9 mouse cellular contexts compared by ENCODE assay signal in the genomic region with DNA sequence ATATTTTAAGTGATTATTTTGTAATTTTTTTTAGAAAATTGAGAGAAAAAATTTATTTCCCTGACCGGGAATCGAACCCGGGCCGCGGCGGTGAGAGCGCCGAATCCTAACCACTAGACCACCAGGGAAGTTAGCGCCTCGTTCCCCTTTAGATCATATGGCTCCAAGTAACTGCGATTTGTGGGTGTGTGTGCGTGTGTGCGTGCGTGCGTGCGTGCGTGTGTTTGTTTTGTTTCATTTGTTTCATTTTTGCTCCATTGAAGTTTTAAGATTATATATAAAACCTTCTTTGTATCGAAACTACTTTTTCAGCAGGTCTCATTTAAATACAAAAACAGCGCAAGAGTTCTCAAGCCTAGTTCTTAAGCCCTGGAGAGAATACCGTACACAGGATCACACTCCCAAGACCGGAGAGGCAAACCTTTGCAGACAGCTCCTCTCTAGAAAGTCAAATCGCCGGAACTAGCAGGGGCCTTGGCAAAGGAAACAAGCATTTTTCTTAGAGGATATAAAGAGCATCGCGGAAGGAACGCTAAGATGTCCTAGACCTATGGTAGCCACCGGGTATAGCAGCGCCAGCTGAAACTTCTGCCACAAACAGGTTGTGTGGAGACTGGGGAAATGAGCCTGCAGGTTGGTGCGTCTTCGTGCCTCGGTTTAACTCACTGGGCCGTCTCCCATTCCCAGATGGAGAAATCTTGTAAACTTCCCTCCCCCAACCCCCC. TPM values are rescaled to one million over a fixed set of nuclear protein-coding genes. Genes with fewer than 3 reads are reported as not detected.
DNase-seq lines count a peak whose midpoint lies in the region; ATAC-seq and TF ChIP-seq lines count a peak whose summit lies in the region.
"Had no signal": no experiment of that assay in that cellular context is flagged by ENCODE, and none has a peak within 500 bp of the region (broad histone marks: within the 10 kb centered on the region; RNA-seq: fewer than 3 reads in every experiment).

No protein-coding gene starts in this region.

- TF ChIP-seq POLR2A in CH12.LX (IDR thresholded peaks at IDR 0.05; ENCODE audit: low read depth, low read length) = no peak

- peak overlapping the region; percentile 64 to 98 (median 68) for H3K4me3 ChIP-seq in CH12.LX (replicated peaks in 1 of 3; ENCODE audit: low read depth in 2 of 3, low read length in 2 of 3, poor library complexity in 1 of 3)
- H3K4me3 ChIP-seq in forebrain, embryonic 11.5 days (ENCODE audit: low read depth, low read length) = peak overlapping the region; percentile 66
- H3K4me3 ChIP-seq in heart, postnatal 0 days (ENCODE audit: low read depth, low read length) = peak overlapping the region; percentile 61
- peak overlapping the region; percentile 75 for H3K4me3 ChIP-seq in liver, embryonic 16.5 days (ENCODE audit: low read depth, low read length)
- peak overlapping the region; percentile 68 for H3K4me3 ChIP-seq in neural tube, embryonic 12.5 days
- H3K4me3 ChIP-seq in stomach, postnatal 0 days (ENCODE audit: low read depth, low read length) = peak overlapping the region; percentile 74

- no peaks in the 10 kb centered on the region for H3K27me3 ChIP-seq in CH12.LX (replicated peaks)
- no peaks in the 10 kb centered on the region for H3K27me3 ChIP-seq in forebrain, embryonic 11.5 days (ENCODE audit: control insufficient read depth, insufficient read depth, low read length)
- no peaks in the 10 kb centered on the region for H3K27me3 ChIP-seq in heart, postnatal 0 days (ENCODE audit: control insufficient read depth, insufficient read depth, low read length)
- H3K27me3 ChIP-seq in liver, embryonic 16.5 days (ENCODE audit: control insufficient read depth, insufficient read depth, low read depth, low read length) = no peaks in the 10 kb centered on the region
- H3K27me3 ChIP-seq in neural tube, embryonic 12.5 days (replicated peaks) = no peaks in the 10 kb centered on the region
- no peaks in the 10 kb centered on the region for H3K27me3 ChIP-seq in stomach, postnatal 0 days (ENCODE audit: control insufficient read depth, insufficient read depth, low read length)

- TF ChIP-seq EP300 in CH12.LX (IDR thresholded peaks at IDR 0.05; ENCODE audit: low read length) = no peak
- no peak for TF ChIP-seq EP300 in heart, postnatal 0 days (IDR thresholded peaks at IDR 0.05; ENCODE audit: low read depth)
- TF ChIP-seq EP300 in stomach, postnatal 0 days (optimal IDR thresholded peaks at IDR 0.05) = peak; percentile 55

- dilution Hi-C loops in CH12.LX (cut with MboI; ENCODE audit: extremely low pct_ligation_motif_present, extremely low pct_unique_long_range_greater_than_20kb, low sequenced_read_pairs) = no loop called here

- DNase-seq in CH12.LX (ENCODE audit: extremely low read depth) = peak; percentile 90
- peak; percentile 86 for DNase-seq in c-Kit-positive CD71-positive TER-119-negative erythroid progenitor cells, embryonic 14.5 days (ENCODE audit: low read depth)
- peak; percentile 95 for DNase-seq in forebrain, embryonic 11.5 days (ENCODE audit: low spot score)
- DNase-seq in heart, postnatal 0 days (ENCODE audit: low spot score) = peak; percentile 62
- peak; percentile 92 for DNase-seq in kidney, postnatal 4 days
- peak; percentile 92 for DNase-seq in stomach, postnatal 0 days (ENCODE audit: low spot score)

- H3K4me2 ChIP-seq in CH12.LX (ENCODE audit: insufficient read depth, low read depth, poor library complexity, severe bottlenecking) = peak overlapping the region; percentile 97
- peak overlapping the region; percentile 82 for H3K4me2 ChIP-seq in forebrain, embryonic 11.5 days (ENCODE audit: low read depth, low read length, severe bottlenecking)
- H3K4me2 ChIP-seq in heart, postnatal 0 days (ENCODE audit: low read depth, low read length) = peak overlapping the region; percentile 89
- H3K4me2 ChIP-seq in liver, embryonic 16.5 days (ENCODE audit: low read depth, low read length) = peak overlapping the region; percentile 96
- peak overlapping the region; percentile 91 for H3K4me2 ChIP-seq in neural tube, embryonic 12.5 days (replicated peaks)
- H3K4me2 ChIP-seq in stomach, postnatal 0 days (replicated peaks; ENCODE audit: low read depth) = peak overlapping the region; percentile 81

- no peaks in the 10 kb centered on the region for H3K36me3 ChIP-seq in CH12.LX (replicated peaks in 1 of 2; ENCODE audit: control insufficient read depth in 1 of 2, insufficient read depth in 1 of 2, low read length in 1 of 2)
- no peaks in the 10 kb centered on the region for H3K36me3 ChIP-seq in forebrain, embryonic 11.5 days (ENCODE audit: control insufficient read depth, insufficient read depth, low read length)
- H3K36me3 ChIP-seq in heart, postnatal 0 days (replicated peaks; ENCODE audit: control insufficient read depth, insufficient read depth, low read length) = no peaks in the 10 kb centered on the region
- H3K36me3 ChIP-seq in liver, embryonic 16.5 days (ENCODE audit: control insufficient read depth, insufficient read depth) = no peaks in the 10 kb centered on the region
- no peaks in the 10 kb centered on the region for H3K36me3 ChIP-seq in neural tube, embryonic 12.5 days
- H3K36me3 ChIP-seq in stomach, postnatal 0 days (ENCODE audit: control insufficient read depth, insufficient read depth, low read length) = no peaks in the 10 kb centered on the region

- H3K79me2 ChIP-seq in CH12.LX (replicated peaks; ENCODE audit: control insufficient read depth, extremely low read depth, insufficient read depth, poor library complexity, severe bottlenecking) = no peaks in the 10 kb centered on the region

- WGBS in forebrain, embryonic 11.5 days = under 1% methylated on average over 32 of the region's 32 CpGs
- under 1% methylated on average over 32 of the region's 32 CpGs for WGBS in heart, postnatal 0 days
- WGBS in liver, embryonic 16.5 days (ENCODE audit: insufficient replicate concordance) = under 1% methylated on average over 32 of the region's 32 CpGs
- WGBS in neural tube, embryonic 12.5 days = 0% methylated on average over 32 of the region's 32 CpGs
- under 1% methylated on average over 32 of the region's 32 CpGs for WGBS in stomach, postnatal 0 days

- peak overlapping the region; percentile 79 for H3K9ac ChIP-seq in CH12.LX (ENCODE audit: insufficient read depth, low read depth)
- H3K9ac ChIP-seq in forebrain, embryonic 11.5 days (ENCODE audit: low read length) = peak overlapping the region; percentile 39
- H3K9ac ChIP-seq in heart, postnatal 0 days (replicated peaks; ENCODE audit: low read depth, low read length) = peak overlapping the region; percentile 60
- H3K9ac ChIP-seq in liver, embryonic 16.5 days (ENCODE audit: low read depth, low read length) = peak overlapping the region; percentile 71
- peak overlapping the region; percentile 52; the same call in 1 of the 2 replicates for H3K9ac ChIP-seq in neural tube, embryonic 12.5 days
- H3K9ac ChIP-seq in stomach, postnatal 0 days (ENCODE audit: low read length) = peak overlapping the region; percentile 23

- no peak for TF ChIP-seq CTCF in CH12.LX (conservative IDR thresholded peaks at IDR 0.05 in 1 of 2, IDR thresholded peaks at IDR 0.05 in 1 of 2; ENCODE audit: low read depth in 2 of 2, low read length in 2 of 2)
- TF ChIP-seq CTCF in heart, postnatal 0 days (IDR thresholded peaks at IDR 0.05; ENCODE audit: low read depth) = no peak
- no peak for TF ChIP-seq CTCF in stomach, postnatal 0 days (IDR thresholded peaks at IDR 0.05; ENCODE audit: low read depth)

- in situ Hi-C loops in CH12.LX (cut with MboI; ENCODE audit: low pct_ligation_motif_present, low pct_unique_long_range_greater_than_20kb, low sequenced_read_pairs) = loop anchor here (10.0 kb wide), 1 partner anchor 177 kb away; no protein-coding TSS in a partner anchor

- no peak for TF ChIP-seq RAD21 in CH12.LX (IDR thresholded peaks at IDR 0.05; ENCODE audit: low read depth, low read length)

- H3K27ac ChIP-seq in CH12.LX (ENCODE audit: insufficient read depth, low read depth) = peak overlapping the region; percentile 9; the same call in 1 of the 2 replicates
- H3K27ac ChIP-seq in forebrain, embryonic 11.5 days (ENCODE audit: low read depth, low read length) = no peak overlapping the region
- H3K27ac ChIP-seq in heart, postnatal 0 days (ENCODE audit: low read depth) = peak overlapping the region; percentile 91
- H3K27ac ChIP-seq in liver, embryonic 16.5 days (ENCODE audit: low read length) = peak overlapping the region; percentile 89
- no peak overlapping the region for H3K27ac ChIP-seq in neural tube, embryonic 12.5 days
- peak overlapping the region; percentile 97 for H3K27ac ChIP-seq in stomach, postnatal 0 days (replicated peaks)

- peaks cover 0 to 18% of the 10 kb centered on the region in 2 experiments; a peak in 1 of 4 replicates for H3K4me1 ChIP-seq in CH12.LX (ENCODE audit: control insufficient read depth in 1 of 2, insufficient read depth in 2 of 2)
- peaks cover 4% of the 10 kb centered on the region for H3K4me1 ChIP-seq in forebrain, embryonic 11.5 days (replicated peaks; ENCODE audit: control insufficient read depth, insufficient read depth, low read length)
- peaks cover 5% of the 10 kb centered on the region; the same call in 1 of the 2 replicates for H3K4me1 ChIP-seq in heart, postnatal 0 days (ENCODE audit: control insufficient read depth, insufficient read depth)
- peaks cover 10% of the 10 kb centered on the region for H3K4me1 ChIP-seq in liver, embryonic 16.5 days (ENCODE audit: control insufficient read depth, low read depth, low read length)
- peaks cover 3% of the 10 kb centered on the region; the same call in 1 of the 2 replicates for H3K4me1 ChIP-seq in neural tube, embryonic 12.5 days
- H3K4me1 ChIP-seq in stomach, postnatal 0 days (replicated peaks; ENCODE audit: control insufficient read depth, insufficient read depth) = no peaks in the 10 kb centered on the region

- peak; percentile 75 for ATAC-seq in forebrain, embryonic 11.5 days (replicated peaks; ENCODE audit: low FRiP score)
- peak; percentile 71 for ATAC-seq in heart, postnatal 0 days (ENCODE audit: insufficient read depth, low read depth)
- peak; percentile 60 for ATAC-seq in liver, embryonic 16.5 days (ENCODE audit: low read depth)
- ATAC-seq in neural tube, embryonic 12.5 days (ENCODE audit: low FRiP score, low read depth) = peak; percentile 80
- ATAC-seq in stomach, postnatal 0 days (ENCODE audit: low FRiP score, low TSS enrichment) = peak; percentile 75

- H3K9me3 ChIP-seq in CH12.LX (replicated peaks; ENCODE audit: low read length) = no peaks in the 10 kb centered on the region
- no peaks in the 10 kb centered on the region for H3K9me3 ChIP-seq in forebrain, embryonic 11.5 days (ENCODE audit: control insufficient read depth, low read length)
- no peaks in the 10 kb centered on the region for H3K9me3 ChIP-seq in heart, postnatal 0 days (replicated peaks; ENCODE audit: control insufficient read depth, low read length)
- H3K9me3 ChIP-seq in liver, embryonic 16.5 days (replicated peaks; ENCODE audit: control insufficient read depth, low read length) = no peaks in the 10 kb centered on the region
- H3K9me3 ChIP-seq in neural tube, embryonic 12.5 days = no peaks in the 10 kb centered on the region
- no peaks in the 10 kb centered on the region for H3K9me3 ChIP-seq in stomach, postnatal 0 days (ENCODE audit: control insufficient read depth, low read length)

RNA-seq across cellular contexts. Expression of gene Hfe2, which starts 23.4 kb away (rescaled TPM):
- total RNA-seq in CH12.LX (2012; rRNA removed) = not detected in 2 replicates
- total RNA-seq in CH12.LX (2014; rRNA removed) = not detected in 2 replicates
- not detected in 2 replicates for polyA plus RNA-seq in CH12.LX (2012; ENCODE audit: insufficient read length, low read depth)
- polyA plus RNA-seq in forebrain, embryonic 11.5 days (2014; fragmentation: Nextera tagmentation; extraction: Ambion mirVana) = 0.69 and 0.77 TPM in 2 replicates
- 68.1 and 81.3 TPM in 2 replicates for total RNA-seq in heart, postnatal 0 days (2014; rRNA removed; ENCODE audit: low replicate concordance)
- polyA plus RNA-seq in heart, postnatal 0 days (2015; fragmentation: Nextera tagmentation; extraction: Ambion mirVana) = 24.7 and 25.9 TPM in 2 replicates
- 9.2 and 12.0 TPM in 2 replicates for polyA plus RNA-seq in liver, embryonic 16.5 days (2015; fragmentation: Nextera tagmentation; extraction: Ambion mirVana)
- 1.9 and 2.7 TPM in 2 replicates for polyA plus RNA-seq in neural tube, embryonic 12.5 days (2016; fragmentation: Nextera tagmentation; extraction: Ambion mirVana)
- polyA plus RNA-seq in stomach, postnatal 0 days (2015; fragmentation: Nextera tagmentation; extraction: Ambion mirVana) = 0.10 and 0.28 TPM in 2 replicates
- total RNA-seq: hematopoietic stem cell, adult 5-6 weeks had no signal

RNA-seq across cellular contexts. Expression of gene BC107364, which starts 49.4 kb away (rescaled TPM):
- 0.13 TPM in 1 of 2 replicates, not detected in the other for total RNA-seq in CH12.LX (2012; rRNA removed)
- total RNA-seq in CH12.LX (2014; rRNA removed) = not detected in 2 replicates
- not detected in 2 replicates for polyA plus RNA-seq in CH12.LX (2012; ENCODE audit: insufficient read length, low read depth)
- polyA plus RNA-seq in forebrain, embryonic 11.5 days (2014; fragmentation: Nextera tagmentation; extraction: Ambion mirVana) = not detected in 2 replicates
- not detected in 2 replicates for total RNA-seq in heart, postnatal 0 days (2014; rRNA removed; ENCODE audit: low replicate concordance)
- 0.40 and 0.41 TPM in 2 replicates for polyA plus RNA-seq in heart, postnatal 0 days (2015; fragmentation: Nextera tagmentation; extraction: Ambion mirVana)
- not detected in 2 replicates for polyA plus RNA-seq in liver, embryonic 16.5 days (2015; fragmentation: Nextera tagmentation; extraction: Ambion mirVana)
- polyA plus RNA-seq in neural tube, embryonic 12.5 days (2016; fragmentation: Nextera tagmentation; extraction: Ambion mirVana) = not detected in 2 replicates
- 0.18 and 0.36 TPM in 2 replicates for polyA plus RNA-seq in stomach, postnatal 0 days (2015; fragmentation: Nextera tagmentation; extraction: Ambion mirVana)
- total RNA-seq: hematopoietic stem cell, adult 5-6 weeks had no signal

RNA-seq across cellular contexts. Expression of gene Txnip, which starts 56.2 kb away (rescaled TPM):
- total RNA-seq in CH12.LX (2012; rRNA removed) (52.5 and 76.7 TPM in 2 replicates), CH12.LX (2014; rRNA removed) (184 and 220 TPM in 2 replicates)
- polyA plus RNA-seq in CH12.LX (2012; ENCODE audit: insufficient read length, low read depth) = 39.2 and 41.8 TPM in 2 replicates
- polyA plus RNA-seq in forebrain, embryonic 11.5 days (2014; fragmentation: Nextera tagmentation; extraction: Ambion mirVana) = 45.5 and 46.3 TPM in 2 replicates
- 1,058 and 1,196 TPM in 2 replicates for total RNA-seq in heart, postnatal 0 days (2014; rRNA removed; ENCODE audit: low replicate concordance)
- polyA plus RNA-seq in heart, postnatal 0 days (2015; fragmentation: Nextera tagmentation; extraction: Ambion mirVana) = 332 and 600 TPM in 2 replicates
- polyA plus RNA-seq in liver, embryonic 16.5 days (2015; fragmentation: Nextera tagmentation; extraction: Ambion mirVana) = 49.3 and 51.2 TPM in 2 replicates
- polyA plus RNA-seq in neural tube, embryonic 12.5 days (2016; fragmentation: Nextera tagmentation; extraction: Ambion mirVana) = 51.4 and 57.5 TPM in 2 replicates
- polyA plus RNA-seq in stomach, postnatal 0 days (2015; fragmentation: Nextera tagmentation; extraction: Ambion mirVana) = 273 and 276 TPM in 2 replicates

Comparison
In these comparisons a context has a peak if more than half of its experiments do, and no peak if none do; other contexts are left out.
1. H3K27ac ChIP-seq: peak in CH12.LX (single experiment), heart, postnatal 0 days (single experiment), liver, embryonic 16.5 days (single experiment) and stomach, postnatal 0 days (single experiment); none in forebrain, embryonic 11.5 days (single experiment) and neural tube, embryonic 12.5 days (single experiment).
2. H3K9ac ChIP-seq: peak in every context shown above with its lines; median percentile 79 in CH12.LX; 71 in liver, embryonic 16.5 days; 60 in heart, postnatal 0 days; 52 in neural tube, embryonic 12.5 days; 39 in forebrain, embryonic 11.5 days; 23 in stomach, postnatal 0 days.
3. Peak in every context shown above with its lines, with median percentiles within 50 percentile points of each other: DNase-seq, H3K4me2 ChIP-seq, H3K4me3 ChIP-seq and ATAC-seq.